Mouse (Mus musculus) ES-Bruce4 (cell line): ENCODE data around the gene Gal3st3.

Experiments used
- CTCF ChIP-seq: IDR thresholded peaks from one replicate; pipeline ENCODE4 v1.8.1; 2011; ENCODE audit warnings: low read depth, low read length
- EP300 ChIP-seq: IDR thresholded peaks from 2 replicates; pipeline ENCODE4 v1.6.1; 2011; ENCODE audit warnings: low read depth, low read length; ENCODE audit not compliant: insufficient read depth
- POLR2A ChIP-seq: IDR thresholded peaks from one replicate; pipeline ENCODE4 v1.8.1; 2011; ENCODE audit warnings: low read length; ENCODE audit not compliant: insufficient read depth

- TF ChIP-seq CTCF (no peak), EP300 (no peak), POLR2A (peak; percentile 38)
Measured at GRCm38 (mm10) chr19:5297903-5298800, at the start of gene Gal3st3.
